11 mouse cellular contexts compared by ENCODE assay signal in the genomic region with DNA sequence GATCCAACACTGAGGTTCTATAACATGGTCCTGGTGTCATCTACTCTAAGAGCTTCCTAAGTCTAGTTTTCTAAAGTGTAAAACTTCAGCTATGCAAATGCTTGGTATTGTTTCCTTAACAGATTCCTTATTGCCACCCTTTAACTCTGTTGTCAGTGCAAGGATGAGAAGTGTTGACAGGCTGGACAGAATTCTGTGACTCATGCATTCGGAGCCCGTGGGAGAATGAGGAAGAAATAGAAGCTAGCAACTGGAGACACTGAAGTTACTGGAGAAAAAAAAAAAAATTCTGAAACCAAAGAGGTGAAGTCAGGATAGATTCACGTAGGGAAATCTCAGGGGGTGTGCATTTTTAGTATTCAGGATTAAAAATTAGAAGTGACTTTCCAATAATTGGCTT.
"Had no signal": no experiment of that assay in that cellular context is flagged by ENCODE, and none has a peak within 500 bp of the region (broad histone marks: within the 10 kb centered on the region; RNA-seq: fewer than 3 reads in every experiment).

No protein-coding gene starts in this region.

- DNase-seq: kidney, adult 11 months; kidney, adult 8-10 months; kidney, postnatal 14 days; kidney, postnatal 4 days; liver, embryonic 13.5 days; lung, adult 2 months; lung, postnatal 14 days; lung, postnatal 4 days; midbrain, embryonic 14.5 days; thymus, adult 18-20 months; thymus, postnatal 36 days had no signal
